Mouse (Mus musculus) bone marrow macrophage, adult 2 months (primary cell): Measurements from ENCODE around the gene Gpr142.

Experiments
- CTCF ChIP-seq: IDR thresholded peaks from 2 replicates; pipeline ENCODE4 v1.5.1; 2012; ENCODE audit warnings: low read depth, mild to moderate bottlenecking, low read length, moderate library complexity
- POLR2A ChIP-seq: IDR thresholded peaks from 2 replicates; pipeline ENCODE4 v1.6.1; 2012; ENCODE audit warnings: mild to moderate bottlenecking, low read depth, low read length, borderline replicate concordance

DNA sequence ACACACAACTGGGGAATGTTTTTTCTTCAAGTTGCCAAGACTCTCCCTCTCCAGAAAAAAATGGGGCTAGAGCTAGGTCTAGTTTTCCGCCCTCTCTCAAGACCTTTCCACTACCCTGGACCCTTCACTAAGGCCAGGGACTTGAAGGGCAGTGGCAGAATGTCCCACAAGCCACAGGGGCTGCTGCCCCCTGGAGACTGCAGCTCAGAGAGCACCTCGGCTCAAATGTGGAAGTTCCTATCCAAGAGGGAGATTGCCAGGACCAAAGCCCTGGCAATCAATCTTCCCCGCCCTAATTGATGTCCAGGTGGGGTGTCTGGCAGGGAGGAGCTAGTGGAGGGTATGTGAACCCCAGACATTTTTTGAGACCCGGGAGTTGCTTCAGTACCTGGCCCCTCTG is 7.9 kb upstream of the Gpr142 start:
- TF ChIP-seq CTCF (peak; percentile 57), POLR2A (no peak)
